Mouse (Mus musculus): ENCODE measurements around the gene Hspe1. TPM values are rescaled to one million over a fixed set of nuclear protein-coding genes. Genes with fewer than 3 reads are reported as not detected.

Hspe1 gene
- polyA plus RNA-seq, 1 experiment, result 914 TPM

GRCm38 (mm10) chr1:55085781-55086366 lies 2.1 kb upstream of the Hspe1 start:
- peak overlapping the region; percentile 94 for H3K4me3 ChIP-seq (ENCODE audit: insufficient read depth, poor library complexity, severe bottlenecking)

DNA sequence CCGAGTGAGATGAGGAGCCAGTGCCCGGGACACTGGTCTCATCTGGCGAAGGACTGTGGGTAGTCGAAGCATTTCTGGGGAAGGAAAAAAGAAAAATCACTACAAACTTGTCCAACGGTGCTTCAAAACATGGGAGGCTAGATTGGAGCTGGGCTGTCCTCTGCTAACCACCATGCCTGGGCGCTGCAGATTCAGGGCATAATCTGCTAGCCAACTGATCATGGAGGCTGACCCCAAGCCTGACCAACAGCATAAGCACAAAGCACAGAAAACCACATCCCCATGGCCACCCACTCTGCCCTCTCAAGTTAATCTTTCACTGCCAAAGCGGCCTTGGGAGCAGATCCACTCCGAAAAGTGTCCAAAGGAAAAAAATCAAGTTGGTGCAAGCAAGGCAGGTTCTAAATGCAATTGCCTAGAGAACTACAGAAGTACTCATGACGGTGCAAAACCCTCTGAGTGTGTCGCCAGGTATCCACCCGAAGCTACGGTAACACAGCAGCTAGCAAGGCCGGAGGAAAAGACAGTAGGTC lies 998 bp upstream of the Hspe1 start:
- no peaks in the 10 kb centered on the region for H3K27me3 ChIP-seq (ENCODE audit: control insufficient read depth, insufficient read depth, insufficient read length)
- peak overlapping the region; percentile 82 for H3ac ChIP-seq (ENCODE audit: control insufficient read depth, insufficient read length, low read depth)
- TF ChIP-seq MYOD1 (IDR thresholded peaks at IDR 0.05; ENCODE audit: control insufficient read depth, insufficient read length, low read depth), result no peak
- no peak for TF ChIP-seq CEBPB (IDR thresholded peaks at IDR 0.05; ENCODE audit: low read depth)
- TF ChIP-seq FOSL1 (IDR thresholded peaks at IDR 0.05; ENCODE audit: insufficient read depth, low read length, poor library complexity, severe bottlenecking), result no peak
- no peak for TF ChIP-seq CTCF (IDR thresholded peaks at IDR 0.05; ENCODE audit: control insufficient read depth, insufficient read depth, insufficient read length)
- TF ChIP-seq USF1 (IDR thresholded peaks at IDR 0.05; ENCODE audit: low read depth), result no peak
- no peak for TF ChIP-seq MAX (IDR thresholded peaks at IDR 0.05)
- TF ChIP-seq MYOG (IDR thresholded peaks at IDR 0.05; ENCODE audit: control insufficient read depth, extremely low read depth, insufficient read length), result no peak
- peak overlapping the region; percentile 94 for H3K4me3 ChIP-seq (ENCODE audit: insufficient read depth, poor library complexity, severe bottlenecking)
- H3K36me3 ChIP-seq (ENCODE audit: control insufficient read depth, insufficient read depth), result peaks cover 78% of the 10 kb centered on the region
- peaks cover 80% of the 10 kb centered on the region for H3K79me3 ChIP-seq (ENCODE audit: low read depth)
- peaks cover 95% of the 10 kb centered on the region for H3K79me2 ChIP-seq (ENCODE audit: control insufficient read depth, insufficient read depth)

More at GRCm38 (mm10) chr1:55085781-55086366, 2.1 kb upstream of the Hspe1 start:
- peaks cover 96% of the 10 kb centered on the region for H3K79me2 ChIP-seq (ENCODE audit: control insufficient read depth, insufficient read depth)
- peaks cover 78% of the 10 kb centered on the region for H3K36me3 ChIP-seq (ENCODE audit: control insufficient read depth, insufficient read depth)
- peaks cover 91% of the 10 kb centered on the region for H3K79me3 ChIP-seq (ENCODE audit: low read depth)
- TF ChIP-seq CTCF (IDR thresholded peaks at IDR 0.05; ENCODE audit: control insufficient read depth, insufficient read depth, insufficient read length) (no peak), MAX (IDR thresholded peaks at IDR 0.05) (peak; percentile 42), MYOG (IDR thresholded peaks at IDR 0.05; ENCODE audit: control insufficient read depth, extremely low read depth, insufficient read length) (no peak), FOSL1 (IDR thresholded peaks at IDR 0.05; ENCODE audit: insufficient read depth, low read length, poor library complexity, severe bottlenecking) (no peak), CEBPB (IDR thresholded peaks at IDR 0.05; ENCODE audit: low read depth) (no peak)
- peak overlapping the region; percentile 65 for H3ac ChIP-seq (ENCODE audit: control insufficient read depth, insufficient read length, low read depth)
- H3K27me3 ChIP-seq (ENCODE audit: control insufficient read depth, insufficient read depth, insufficient read length), result no peaks in the 10 kb centered on the region

GRCm38 (mm10) chr1:55087401-55087904 lies 479 bp upstream of the Hspe1 start:
- H3K27me3 ChIP-seq (ENCODE audit: control insufficient read depth, insufficient read depth, insufficient read length), result no peaks in the 10 kb centered on the region
- H3K79me2 ChIP-seq (ENCODE audit: control insufficient read depth, insufficient read depth), result peaks cover 89% of the 10 kb centered on the region
- H3K36me3 ChIP-seq (ENCODE audit: control insufficient read depth, insufficient read depth), result peaks cover 79% of the 10 kb centered on the region
- peak overlapping the region; percentile 94 for H3K4me3 ChIP-seq (ENCODE audit: insufficient read depth, poor library complexity, severe bottlenecking)
- TF ChIP-seq MAX (IDR thresholded peaks at IDR 0.05), result peak; percentile 71
- no peak for TF ChIP-seq FOSL1 (IDR thresholded peaks at IDR 0.05; ENCODE audit: insufficient read depth, low read length, poor library complexity, severe bottlenecking)
- H3ac ChIP-seq (ENCODE audit: control insufficient read depth, insufficient read length, low read depth), result peak overlapping the region; percentile 82
- peaks cover 75% of the 10 kb centered on the region for H3K79me3 ChIP-seq (ENCODE audit: low read depth)

DNA sequence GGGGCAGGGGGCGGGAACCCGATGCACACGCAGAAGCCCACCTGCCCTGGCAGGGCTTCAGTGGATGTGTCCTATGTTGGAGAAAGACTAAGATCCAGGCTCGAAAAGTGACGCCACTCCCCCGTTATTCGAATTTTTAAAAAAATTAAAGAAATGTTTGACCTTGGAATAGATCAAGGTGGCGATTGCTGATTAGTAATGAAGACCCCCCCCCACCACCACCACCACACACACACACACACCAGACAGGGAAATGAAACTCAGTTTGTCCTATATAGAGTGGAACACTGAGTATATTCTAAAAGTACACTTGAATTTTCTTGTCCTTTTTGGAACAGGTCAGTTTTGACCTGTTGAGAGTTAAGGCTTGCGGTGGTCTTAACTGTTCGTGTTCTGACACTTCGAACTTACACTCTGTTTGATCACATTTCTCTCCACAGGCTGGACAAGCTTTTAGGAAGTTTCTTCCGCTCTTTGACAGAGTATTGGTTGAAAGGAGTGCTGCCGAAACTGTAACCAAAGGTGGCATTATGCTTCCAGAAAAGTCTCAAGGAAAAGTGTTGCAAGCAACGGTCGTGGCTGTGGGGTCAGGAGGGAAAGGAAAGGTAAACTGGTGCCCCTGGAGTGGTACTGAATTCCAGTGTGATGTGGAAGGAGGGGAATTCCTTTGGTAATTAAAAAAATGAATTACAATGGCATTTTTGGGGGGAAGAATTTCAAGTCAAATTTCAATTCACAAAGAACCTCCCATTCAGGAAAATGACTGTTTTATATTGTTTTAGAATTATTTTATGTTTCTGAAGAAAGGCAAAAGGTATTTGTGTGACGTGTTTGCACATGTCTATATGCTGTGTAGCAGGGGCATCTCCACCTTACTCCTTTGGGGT lies 922 bp downstream of the Hspe1 start:
- no peak for TF ChIP-seq MYOG (IDR thresholded peaks at IDR 0.05; ENCODE audit: control insufficient read depth, extremely low read depth, insufficient read length)
- no peak for TF ChIP-seq USF1 (IDR thresholded peaks at IDR 0.05; ENCODE audit: low read depth)
- TF ChIP-seq CTCF (IDR thresholded peaks at IDR 0.05; ENCODE audit: control insufficient read depth, insufficient read depth, insufficient read length), result no peak
- no peak for TF ChIP-seq CEBPB (IDR thresholded peaks at IDR 0.05; ENCODE audit: low read depth)
- no peak for TF ChIP-seq MYOD1 (IDR thresholded peaks at IDR 0.05; ENCODE audit: control insufficient read depth, insufficient read length, low read depth)
- TF ChIP-seq MAX (IDR thresholded peaks at IDR 0.05), result no peak
- TF ChIP-seq FOSL1 (IDR thresholded peaks at IDR 0.05; ENCODE audit: insufficient read depth, low read length, poor library complexity, severe bottlenecking), result no peak
- H3K27me3 ChIP-seq (ENCODE audit: control insufficient read depth, insufficient read depth, insufficient read length), result no peaks in the 10 kb centered on the region
- H3K79me3 ChIP-seq (ENCODE audit: low read depth), result peaks cover 62% of the 10 kb centered on the region
- H3K79me2 ChIP-seq (ENCODE audit: control insufficient read depth, insufficient read depth), result peaks cover 75% of the 10 kb centered on the region
- H3ac ChIP-seq (ENCODE audit: control insufficient read depth, insufficient read length, low read depth), result peak overlapping the region; percentile 85
- peaks cover 78% of the 10 kb centered on the region for H3K36me3 ChIP-seq (ENCODE audit: control insufficient read depth, insufficient read depth)
- peak overlapping the region; percentile 89 for H3K4me3 ChIP-seq (ENCODE audit: insufficient read depth, poor library complexity, severe bottlenecking)

DNA sequence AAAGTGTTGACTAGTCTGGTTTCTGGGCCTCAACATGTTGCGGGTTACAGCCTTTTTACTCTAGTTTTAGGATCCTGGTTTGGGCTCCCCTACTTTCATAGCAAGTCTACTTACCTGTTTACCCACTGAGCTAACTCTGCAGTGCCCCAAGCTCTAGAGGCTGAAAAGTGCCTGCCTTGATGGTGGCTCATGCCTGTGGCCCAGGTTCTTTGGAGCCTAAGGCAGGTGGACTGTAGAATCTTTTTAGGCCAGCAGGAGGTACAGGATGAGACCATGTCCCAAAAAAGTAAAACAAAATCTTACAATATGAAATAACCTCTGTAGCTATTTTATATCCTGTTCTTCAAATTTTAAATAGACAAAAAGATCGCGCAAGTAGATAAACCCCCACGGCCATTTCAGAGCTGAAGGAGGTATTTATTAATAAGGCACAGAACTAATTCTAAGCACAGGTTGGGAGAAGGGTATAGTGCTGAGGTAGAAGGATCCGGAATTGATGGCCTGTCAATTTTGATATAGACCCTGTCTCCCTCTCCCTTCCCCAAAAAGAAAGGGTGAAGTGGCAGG lies 1.6 kb downstream of the Hspe1 start:
- Histone ChIP-seq H3K79me3 (ENCODE audit: low read depth) (peaks cover 54% of the 10 kb centered on the region), H3K4me3 (ENCODE audit: insufficient read depth, poor library complexity, severe bottlenecking) (peak overlapping the region; percentile 89), H3K27me3 (ENCODE audit: control insufficient read depth, insufficient read depth, insufficient read length) (no peaks in the 10 kb centered on the region), H3ac (ENCODE audit: control insufficient read depth, insufficient read length, low read depth) (peak overlapping the region; percentile 60), H3K36me3 (ENCODE audit: control insufficient read depth, insufficient read depth) (peaks cover 70% of the 10 kb centered on the region), H3K79me2 (ENCODE audit: control insufficient read depth, insufficient read depth) (peaks cover 68% of the 10 kb centered on the region)
- no peak for TF ChIP-seq USF1 (IDR thresholded peaks at IDR 0.05; ENCODE audit: low read depth)
- no peak for TF ChIP-seq CEBPB (IDR thresholded peaks at IDR 0.05; ENCODE audit: low read depth)
- no peak for TF ChIP-seq CTCF (IDR thresholded peaks at IDR 0.05; ENCODE audit: control insufficient read depth, insufficient read depth, insufficient read length)
- TF ChIP-seq MAX (IDR thresholded peaks at IDR 0.05), result no peak
- TF ChIP-seq FOSL1 (IDR thresholded peaks at IDR 0.05; ENCODE audit: insufficient read depth, low read length, poor library complexity, severe bottlenecking), result no peak
- no peak for TF ChIP-seq MYOD1 (IDR thresholded peaks at IDR 0.05; ENCODE audit: control insufficient read depth, insufficient read length, low read depth)
- TF ChIP-seq MYOG (IDR thresholded peaks at IDR 0.05; ENCODE audit: control insufficient read depth, extremely low read depth, insufficient read length), result no peak

Data from C2C12 (cell line).